Mouse (Mus musculus): ENCODE measurements at regions not wholly inside any gene's neighbourhood (a gene's known extent, or its start where the extent isn't known, plus 50 kb on each side); places are given as distances from the start of the nearest gene placed in this dataset.

DNA sequence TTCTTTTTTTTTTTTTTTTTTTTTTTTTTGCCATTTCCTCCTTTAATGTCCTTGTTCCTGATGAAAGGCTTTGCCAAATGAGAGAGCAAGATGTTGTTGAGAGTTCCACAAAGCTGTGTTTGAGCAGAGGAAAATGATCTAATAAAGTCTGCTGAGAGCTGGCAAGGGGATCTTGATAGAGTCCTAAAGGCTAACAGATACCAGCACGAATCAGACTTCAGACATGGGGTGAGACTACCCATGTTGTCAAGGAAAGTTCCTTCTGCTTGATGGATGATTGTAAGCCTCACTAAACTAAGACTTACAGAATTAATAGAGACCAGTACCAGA, 665.2 kb upstream of the Fam92a start:
- WGBS, result 71% methylated on average over 1 of the region's 1 CpGs

DNA sequence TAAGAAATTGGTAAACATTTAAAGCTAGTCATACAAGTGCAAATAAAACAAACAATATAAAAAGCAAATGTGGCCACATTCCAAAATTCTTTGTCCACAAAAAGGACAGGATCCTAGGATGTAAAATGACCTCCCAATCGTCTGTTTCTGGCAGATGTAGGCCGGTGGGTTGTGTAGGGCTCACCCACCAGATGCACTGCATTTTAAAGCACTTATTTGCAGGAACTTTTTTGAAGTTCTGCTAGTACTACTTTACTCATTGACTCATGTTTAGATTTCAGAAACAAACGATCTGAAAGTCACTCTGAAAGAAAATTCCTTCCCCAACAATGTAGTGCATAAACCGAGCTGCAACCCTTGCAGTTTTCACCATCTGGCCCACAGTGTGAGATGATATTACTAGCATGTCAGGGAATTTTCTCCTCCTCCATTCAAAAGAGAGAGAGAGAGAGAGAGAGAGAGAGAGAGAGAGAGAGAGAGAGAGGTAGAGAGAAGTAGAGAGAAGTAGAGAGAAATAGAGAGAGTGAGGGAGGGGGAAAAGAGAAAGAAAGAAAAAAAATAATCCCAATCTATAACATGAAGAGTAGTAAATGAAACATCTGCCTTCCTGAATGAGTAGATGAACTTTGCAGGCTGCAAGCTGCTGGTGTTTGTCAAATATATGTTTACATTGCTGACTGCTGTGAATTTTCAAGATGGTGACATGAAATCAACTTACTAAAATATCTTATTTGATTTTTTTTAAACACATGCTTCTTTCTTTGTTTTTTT, 664.7 kb upstream of the Fam92a start:
- no peak for ATAC-seq (ENCODE audit: low FRiP score, low TSS enrichment)
- WGBS, result 77% methylated on average over 4 of the region's 4 CpGs

More for the DNA sequence above, 665.2 kb upstream of the Fam92a start:
- Histone ChIP-seq H3K4me3 (replicated peaks; ENCODE audit: low read depth, low read length) (no peak overlapping the region), H3K9me3 (ENCODE audit: control insufficient read depth, low read length) (no peaks in the 10 kb centered on the region), H3K4me2 (ENCODE audit: low read length) (no peak overlapping the region), H3K9ac (replicated peaks; ENCODE audit: low read length) (no peak overlapping the region), H3K4me1 (ENCODE audit: control insufficient read depth, insufficient read depth, low read length) (no peaks in the 10 kb centered on the region), H3K27ac (replicated peaks; ENCODE audit: low read depth, low read length) (no peak overlapping the region), H3K36me3 (ENCODE audit: control insufficient read depth, insufficient read depth, low read length) (no peaks in the 10 kb centered on the region), H3K27me3 (ENCODE audit: control insufficient read depth, insufficient read depth, low read length) (no peaks in the 10 kb centered on the region)
- no peak for DNase-seq
- no peak for ATAC-seq (ENCODE audit: low FRiP score, low TSS enrichment)

GRCm38 (mm10) chr4:12826419-12826818, 654.6 kb upstream of the Fam92a start:
- no peak overlapping the region for H3K9ac ChIP-seq (replicated peaks; ENCODE audit: low read length)
- no peaks in the 10 kb centered on the region for H3K36me3 ChIP-seq (ENCODE audit: control insufficient read depth, insufficient read depth, low read length)
- 92% methylated on average over 1 of the region's 1 CpGs for WGBS
- H3K9me3 ChIP-seq (ENCODE audit: control insufficient read depth, low read length), result no peaks in the 10 kb centered on the region
- H3K4me1 ChIP-seq (ENCODE audit: control insufficient read depth, insufficient read depth, low read length), result no peaks in the 10 kb centered on the region
- no peaks in the 10 kb centered on the region for H3K27me3 ChIP-seq (ENCODE audit: control insufficient read depth, insufficient read depth, low read length)
- DNase-seq (no peak), ATAC-seq (ENCODE audit: low FRiP score, low TSS enrichment) (no peak)
- no peak overlapping the region for H3K4me3 ChIP-seq (replicated peaks; ENCODE audit: low read depth, low read length)
- H3K27ac ChIP-seq (replicated peaks; ENCODE audit: low read depth, low read length), result no peak overlapping the region
- no peak overlapping the region for H3K4me2 ChIP-seq (ENCODE audit: low read length)

More for the DNA sequence above, 664.7 kb upstream of the Fam92a start:
- Histone ChIP-seq H3K36me3 (ENCODE audit: control insufficient read depth, insufficient read depth, low read length) (no peaks in the 10 kb centered on the region), H3K4me1 (ENCODE audit: control insufficient read depth, insufficient read depth, low read length) (no peaks in the 10 kb centered on the region), H3K9me3 (ENCODE audit: control insufficient read depth, low read length) (no peaks in the 10 kb centered on the region), H3K9ac (replicated peaks; ENCODE audit: low read length) (no peak overlapping the region), H3K27me3 (ENCODE audit: control insufficient read depth, insufficient read depth, low read length) (no peaks in the 10 kb centered on the region), H3K4me2 (ENCODE audit: low read length) (no peak overlapping the region), H3K27ac (replicated peaks; ENCODE audit: low read depth, low read length) (no peak overlapping the region), H3K4me3 (replicated peaks; ENCODE audit: low read depth, low read length) (no peak overlapping the region)
- DNase-seq, result no peak

DNA sequence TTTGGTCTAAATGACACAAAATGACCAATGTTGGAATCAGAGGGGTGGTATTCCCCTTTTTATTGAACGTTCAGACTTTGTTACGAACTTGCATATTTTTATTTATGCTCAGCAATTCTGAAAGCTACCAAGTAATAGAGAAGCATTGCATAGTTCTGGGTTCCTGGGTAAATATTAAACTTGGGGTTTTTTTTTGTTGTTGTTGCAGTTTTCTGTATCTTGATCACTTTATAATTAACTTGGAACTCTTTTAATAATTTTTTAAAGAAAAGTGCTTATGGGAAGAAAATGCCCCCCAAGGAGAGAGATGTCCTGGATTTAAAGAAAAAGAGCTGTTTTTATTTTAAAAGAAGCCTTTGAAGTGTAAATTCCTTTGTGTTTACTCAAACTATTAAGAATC, 642.4 kb upstream of the Fam92a start:
- DNase-seq (no peak), ATAC-seq (ENCODE audit: low FRiP score, low TSS enrichment) (no peak)
- Histone ChIP-seq H3K4me2 (ENCODE audit: low read length) (no peak overlapping the region), H3K27me3 (ENCODE audit: control insufficient read depth, insufficient read depth, low read length) (no peaks in the 10 kb centered on the region), H3K4me3 (replicated peaks; ENCODE audit: low read depth, low read length) (no peak overlapping the region), H3K36me3 (ENCODE audit: control insufficient read depth, insufficient read depth, low read length) (no peaks in the 10 kb centered on the region), H3K9ac (replicated peaks; ENCODE audit: low read length) (no peak overlapping the region), H3K27ac (replicated peaks; ENCODE audit: low read depth, low read length) (no peak overlapping the region), H3K4me1 (ENCODE audit: control insufficient read depth, insufficient read depth, low read length) (no peaks in the 10 kb centered on the region), H3K9me3 (ENCODE audit: control insufficient read depth, low read length) (no peaks in the 10 kb centered on the region)
- 96% methylated on average over 2 of the region's 2 CpGs for WGBS

DNA sequence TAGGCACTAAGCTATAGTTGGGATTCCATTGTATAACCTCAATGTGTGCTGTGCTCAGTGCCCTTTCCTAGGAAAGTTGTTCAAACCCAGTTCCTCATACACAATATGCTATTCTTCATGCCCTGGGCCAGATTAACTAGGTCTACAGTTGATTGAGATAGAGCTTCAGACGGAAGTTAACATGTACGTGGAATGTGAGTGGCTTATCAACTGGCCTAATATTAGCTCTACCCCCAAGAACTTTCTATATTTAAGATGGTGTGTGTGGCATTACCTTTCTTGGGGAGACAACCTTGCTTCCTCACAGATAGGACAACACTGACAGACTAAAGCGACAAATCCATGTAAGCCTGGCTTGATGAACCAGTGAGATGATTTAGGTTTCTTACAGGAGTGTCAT, 629.4 kb upstream of the Fam92a start:
- H3K9me3 ChIP-seq (ENCODE audit: control insufficient read depth, low read length), result no peaks in the 10 kb centered on the region

GRCm38 (mm10) chr4:12799564-12799963, 627.7 kb upstream of the Fam92a start:
- no peaks in the 10 kb centered on the region for H3K4me1 ChIP-seq (ENCODE audit: control insufficient read depth, insufficient read depth, low read length)
- H3K9ac ChIP-seq (replicated peaks; ENCODE audit: low read length), result no peak overlapping the region
- H3K27ac ChIP-seq (replicated peaks; ENCODE audit: low read depth, low read length), result no peak overlapping the region
- 77% methylated on average over 5 of the region's 5 CpGs for WGBS
- H3K4me2 ChIP-seq (ENCODE audit: low read length), result no peak overlapping the region
- DNase-seq (no peak), ATAC-seq (ENCODE audit: low FRiP score, low TSS enrichment) (no peak)
- no peak overlapping the region for H3K4me3 ChIP-seq (replicated peaks; ENCODE audit: low read depth, low read length)
- no peaks in the 10 kb centered on the region for H3K36me3 ChIP-seq (ENCODE audit: control insufficient read depth, insufficient read depth, low read length)
- H3K27me3 ChIP-seq (ENCODE audit: control insufficient read depth, insufficient read depth, low read length), result no peaks in the 10 kb centered on the region
- H3K9me3 ChIP-seq (ENCODE audit: control insufficient read depth, low read length), result no peaks in the 10 kb centered on the region

More for the DNA sequence above, 629.4 kb upstream of the Fam92a start:
- no peak overlapping the region for H3K4me2 ChIP-seq (ENCODE audit: low read length)
- H3K27me3 ChIP-seq (ENCODE audit: control insufficient read depth, insufficient read depth, low read length), result no peaks in the 10 kb centered on the region
- ATAC-seq (ENCODE audit: low FRiP score, low TSS enrichment), result no peak
- H3K9ac ChIP-seq (replicated peaks; ENCODE audit: low read length), result no peak overlapping the region
- no peak for DNase-seq
- WGBS, result 92% methylated on average over 3 of the region's 3 CpGs
- H3K36me3 ChIP-seq (ENCODE audit: control insufficient read depth, insufficient read depth, low read length), result no peaks in the 10 kb centered on the region
- H3K27ac ChIP-seq (replicated peaks; ENCODE audit: low read depth, low read length), result no peak overlapping the region
- no peaks in the 10 kb centered on the region for H3K4me1 ChIP-seq (ENCODE audit: control insufficient read depth, insufficient read depth, low read length)
- no peak overlapping the region for H3K4me3 ChIP-seq (replicated peaks; ENCODE audit: low read depth, low read length)

- H3K4me2 ChIP-seq (ENCODE audit: low read length), result peak overlapping the region; percentile 47
- no peaks in the 10 kb centered on the region for H3K9me3 ChIP-seq (ENCODE audit: control insufficient read depth, low read length)
- no peaks in the 10 kb centered on the region for H3K36me3 ChIP-seq (ENCODE audit: control insufficient read depth, insufficient read depth, low read length)
- WGBS, result 63% methylated on average over 11 of the region's 11 CpGs
- peaks cover 17% of the 10 kb centered on the region for H3K4me1 ChIP-seq (ENCODE audit: control insufficient read depth, insufficient read depth, low read length)
- peak overlapping the region; percentile 50 for H3K27ac ChIP-seq (replicated peaks; ENCODE audit: low read depth, low read length)
- ATAC-seq (ENCODE audit: low FRiP score, low TSS enrichment) (0 out of 2 replicates have a peak, but pooled peaks have one; percentile 14), DNase-seq (peak; percentile 39)
- H3K4me3 ChIP-seq (replicated peaks; ENCODE audit: low read depth, low read length), result no peak overlapping the region
- no peaks in the 10 kb centered on the region for H3K27me3 ChIP-seq (ENCODE audit: control insufficient read depth, insufficient read depth, low read length)
- H3K9ac ChIP-seq (replicated peaks; ENCODE audit: low read length), result no peak overlapping the region
These were observed 621.1 kb upstream of the Fam92a start for GRCm38 (mm10) chr4:12792764-12793422.

- Histone ChIP-seq H3K27me3 (ENCODE audit: control insufficient read depth, insufficient read depth, low read length) (no peaks in the 10 kb centered on the region), H3K9me3 (ENCODE audit: control insufficient read depth, low read length) (no peaks in the 10 kb centered on the region), H3K4me3 (replicated peaks; ENCODE audit: low read depth, low read length) (no peak overlapping the region), H3K36me3 (ENCODE audit: control insufficient read depth, insufficient read depth, low read length) (no peaks in the 10 kb centered on the region), H3K9ac (replicated peaks; ENCODE audit: low read length) (peak overlapping the region; percentile 31; the same call in 1 of the 2 replicates), H3K4me1 (ENCODE audit: control insufficient read depth, insufficient read depth, low read length) (peaks cover 17% of the 10 kb centered on the region), H3K27ac (replicated peaks; ENCODE audit: low read depth, low read length) (peak overlapping the region; percentile 50), H3K4me2 (ENCODE audit: low read length) (peak overlapping the region; percentile 47)
- WGBS, result 17% methylated on average over 9 of the region's 9 CpGs
- DNase-seq (peak; percentile 72), ATAC-seq (ENCODE audit: low FRiP score, low TSS enrichment) (peak; percentile 92)
These were observed 620.2 kb upstream of the Fam92a start for GRCm38 (mm10) chr4:12791786-12792674.

Data from midbrain, embryonic 14.5 days (tissue).